Mouse (Mus musculus) lung, postnatal 0 days (tissue): ENCODE results near the gene Pank4.

ENCODE experiments used
- CTCF ChIP-seq: IDR thresholded peaks from 2 replicates; pipeline ENCODE4 v1.5.1; 2016; ENCODE audit warnings: antibody characterized with exemption, mild to moderate bottlenecking
- EP300 ChIP-seq: IDR thresholded peaks from 2 replicates; pipeline ENCODE4 v1.6.1; 2016; ENCODE audit warnings: antibody characterized with exemption, mild to moderate bottlenecking, control low read depth

GRCm38 (mm10) chr4:154958171-154958570, 5.8 kb upstream of the Pank4 start:
- TF ChIP-seq CTCF (no peak), EP300 (no peak)
